Mouse (Mus musculus): ENCODE data around the gene Nfkbil1. TPM values are rescaled to one million over a fixed set of nuclear protein-coding genes. Genes with fewer than 3 reads are reported as not detected.

Nfkbil1 gene
- polyA plus RNA-seq, 1 experiment from 2014 or later = 3.3 TPM

DNA sequence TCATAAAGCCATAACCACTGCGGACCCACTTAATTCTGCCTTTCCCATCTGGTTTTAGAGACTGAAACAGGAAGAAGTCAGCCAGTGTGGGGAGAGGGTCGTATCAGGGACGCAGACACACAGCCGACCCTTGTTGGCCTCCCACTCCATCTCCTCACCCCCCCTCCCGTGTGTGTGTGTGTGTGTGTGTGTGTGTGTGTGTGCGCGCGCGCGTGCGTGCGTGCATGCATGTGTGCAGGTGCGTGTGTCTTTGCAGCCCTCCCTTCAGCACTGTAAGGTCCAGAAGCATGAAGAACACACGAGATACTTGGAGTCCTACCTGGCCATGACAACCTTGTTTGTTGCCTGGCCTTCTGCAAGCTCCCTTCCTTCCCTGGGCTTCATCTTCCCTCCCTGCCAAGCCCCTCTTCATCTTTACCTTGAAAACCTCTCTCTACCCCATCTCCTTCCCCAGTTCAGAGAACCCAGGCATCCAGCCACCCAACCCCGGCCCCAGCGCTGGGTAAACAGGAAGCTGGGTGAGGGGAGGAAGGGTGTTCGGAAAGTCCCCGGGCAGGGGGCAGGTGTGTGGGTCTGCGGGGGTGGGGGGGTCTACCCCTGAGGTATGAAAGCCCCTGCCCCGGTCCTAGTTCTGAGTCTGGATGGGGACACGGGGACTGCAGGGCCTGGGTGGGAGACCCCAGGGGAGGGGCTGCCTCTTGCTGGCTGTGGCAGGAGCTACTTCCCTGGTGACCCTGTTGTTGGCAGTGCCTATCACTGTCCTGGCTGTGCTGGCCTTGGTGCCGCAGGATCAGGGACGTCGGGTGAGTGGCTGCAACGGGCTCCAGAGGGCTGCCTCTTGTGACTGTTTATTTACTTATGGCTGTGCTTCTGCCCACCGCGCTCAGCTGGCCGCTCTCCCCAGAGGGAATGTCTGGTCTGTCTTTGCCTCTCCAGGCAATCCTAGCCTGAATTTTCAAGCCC, 41.4 kb downstream of the Nfkbil1 start, which contains the start of gene Ltb:
TSS of gene Ltb (plus strand) at position 559 of the 963 bp plus-strand sequence.
- ATAC-seq (ENCODE audit: low FRiP score, low TSS enrichment) = no peak
- WGBS = 60% methylated on average over 28 of the region's 28 CpGs
- no peak within 1 kb of the TSS for H3K27ac ChIP-seq (ENCODE audit: low read depth, low read length)
- H3K4me1 ChIP-seq (ENCODE audit: control insufficient read depth, insufficient read depth, low read length) = peaks cover 14% of the 10 kb centered on the region
- H3K4me2 ChIP-seq (replicated peaks; ENCODE audit: low read depth, low read length) = peak within 1 kb of the TSS; percentile 65
- peaks cover 35% of the 10 kb centered on the region for H3K27me3 ChIP-seq (ENCODE audit: control insufficient read depth, insufficient read depth, low read length)
- H3K9me3 ChIP-seq (ENCODE audit: control insufficient read depth, low read length) = no peaks in the 10 kb centered on the region
- H3K36me3 ChIP-seq (ENCODE audit: control insufficient read depth, insufficient read depth, low read length) = no peaks in the 10 kb centered on the region
- H3K9ac ChIP-seq (ENCODE audit: low read depth, low read length) = peak within 1 kb of the TSS; percentile 34
- no peak within 1 kb of the TSS; the same call in 1 of the 2 replicates for H3K4me3 ChIP-seq (ENCODE audit: low read length)

DNA sequence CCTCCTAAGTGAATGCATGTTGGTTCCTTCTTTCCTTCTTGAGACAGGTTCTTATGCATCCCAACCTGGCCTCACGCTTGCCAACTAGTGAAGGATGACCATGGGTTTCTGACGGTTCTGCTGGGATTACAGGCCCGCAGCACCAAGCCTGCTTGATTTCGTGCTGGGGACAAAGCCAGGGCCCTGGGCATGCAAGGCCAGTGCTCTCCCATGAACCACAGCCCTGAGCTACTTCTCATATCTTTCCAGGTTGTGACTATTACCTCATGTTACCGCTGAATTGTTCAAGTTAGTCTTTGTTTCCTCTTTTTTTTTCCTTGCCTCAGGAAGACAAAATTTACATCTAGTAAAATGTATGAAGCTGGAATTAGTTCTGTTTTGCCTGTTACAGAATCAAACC, 42.7 kb downstream of the Nfkbil1 start:
- H3K9me3 ChIP-seq (ENCODE audit: control insufficient read depth, low read length) = no peaks in the 10 kb centered on the region
- H3K9ac ChIP-seq (ENCODE audit: low read depth, low read length) = no peak overlapping the region
- peaks cover 31% of the 10 kb centered on the region for H3K27me3 ChIP-seq (ENCODE audit: control insufficient read depth, insufficient read depth, low read length)
- peaks cover 14% of the 10 kb centered on the region for H3K4me1 ChIP-seq (ENCODE audit: control insufficient read depth, insufficient read depth, low read length)
- WGBS = 89% methylated on average over 5 of the region's 5 CpGs
- no peaks in the 10 kb centered on the region for H3K36me3 ChIP-seq (ENCODE audit: control insufficient read depth, insufficient read depth, low read length)
- no peak overlapping the region for H3K27ac ChIP-seq (ENCODE audit: low read depth, low read length)
- H3K4me2 ChIP-seq (replicated peaks; ENCODE audit: low read depth, low read length) = no peak overlapping the region
- ATAC-seq (ENCODE audit: low FRiP score, low TSS enrichment) = no peak
- no peak overlapping the region for H3K4me3 ChIP-seq (ENCODE audit: low read length)

DNA sequence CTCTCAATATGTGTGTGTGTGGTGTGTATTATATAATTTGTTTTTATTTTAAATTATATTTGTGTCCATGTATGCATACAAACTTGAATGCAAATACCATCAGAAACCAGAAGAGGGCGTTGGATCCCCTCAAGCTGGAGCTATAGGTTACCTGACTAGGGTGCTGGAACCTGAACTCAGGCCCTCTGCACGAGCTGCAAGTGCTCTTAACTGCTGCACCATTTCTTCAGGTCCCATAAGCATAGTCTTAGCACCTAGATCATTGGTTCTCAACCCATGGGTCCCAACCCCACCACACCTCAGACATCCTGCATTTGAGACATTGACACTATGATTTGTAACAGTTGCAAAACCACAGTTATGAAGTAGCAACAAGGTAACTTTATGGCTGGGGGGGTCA, 43.9 kb downstream of the Nfkbil1 start:
- H3K36me3 ChIP-seq (ENCODE audit: control insufficient read depth, insufficient read depth, low read length) = no peaks in the 10 kb centered on the region
- 65% methylated on average over 2 of the region's 2 CpGs for WGBS

GRCm38 (mm10) chr17:35190096-35190495, 45.5 kb downstream of the Nfkbil1 start:
- Histone ChIP-seq H3K9ac (ENCODE audit: low read depth, low read length) (no peak overlapping the region), H3K27me3 (ENCODE audit: control insufficient read depth, insufficient read depth, low read length) (peaks cover 9% of the 10 kb centered on the region), H3K4me1 (ENCODE audit: control insufficient read depth, insufficient read depth, low read length) (peaks cover 14% of the 10 kb centered on the region; the same call in 1 of the 2 replicates), H3K27ac (ENCODE audit: low read depth, low read length) (no peak overlapping the region), H3K4me2 (replicated peaks; ENCODE audit: low read depth, low read length) (no peak overlapping the region), H3K9me3 (ENCODE audit: control insufficient read depth, low read length) (no peaks in the 10 kb centered on the region), H3K4me3 (ENCODE audit: low read length) (no peak overlapping the region), H3K36me3 (ENCODE audit: control insufficient read depth, insufficient read depth, low read length) (no peaks in the 10 kb centered on the region)
- no peak for ATAC-seq (ENCODE audit: low FRiP score, low TSS enrichment)
- WGBS = 76% methylated on average over 4 of the region's 4 CpGs

More for the DNA sequence above, 43.9 kb downstream of the Nfkbil1 start:
- Histone ChIP-seq H3K4me2 (replicated peaks; ENCODE audit: low read depth, low read length) (no peak overlapping the region), H3K4me3 (ENCODE audit: low read length) (no peak overlapping the region), H3K9me3 (ENCODE audit: control insufficient read depth, low read length) (no peaks in the 10 kb centered on the region), H3K4me1 (ENCODE audit: control insufficient read depth, insufficient read depth, low read length) (peaks cover 15% of the 10 kb centered on the region), H3K27ac (ENCODE audit: low read depth, low read length) (no peak overlapping the region), H3K9ac (ENCODE audit: low read depth, low read length) (no peak overlapping the region), H3K27me3 (ENCODE audit: control insufficient read depth, insufficient read depth, low read length) (peaks cover 25% of the 10 kb centered on the region)
- ATAC-seq (ENCODE audit: low FRiP score, low TSS enrichment) = no peak

DNA sequence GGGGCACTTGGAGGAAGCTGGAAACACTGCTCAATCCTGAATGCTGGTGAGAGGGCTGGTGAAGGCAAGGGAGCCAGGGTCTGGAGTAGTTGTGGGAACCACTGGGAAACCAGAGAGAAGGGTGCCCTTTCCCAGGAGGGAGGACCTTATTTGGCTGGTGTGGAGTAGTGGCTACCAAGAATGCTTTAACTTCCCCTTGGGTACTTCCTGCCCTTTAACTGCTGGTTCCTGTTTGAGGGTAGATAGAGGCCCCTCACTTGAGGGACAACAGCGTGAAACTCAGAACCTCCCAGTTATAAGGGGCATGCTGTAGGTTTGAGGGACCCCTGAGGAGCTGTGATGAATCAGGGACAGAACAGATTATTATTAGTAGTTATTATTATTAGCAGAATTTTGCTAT, 46.4 kb downstream of the Nfkbil1 start:
- no peaks in the 10 kb centered on the region for H3K36me3 ChIP-seq (ENCODE audit: control insufficient read depth, insufficient read depth, low read length)
- ATAC-seq (ENCODE audit: low FRiP score, low TSS enrichment) = no peak
- peaks cover 1% of the 10 kb centered on the region; the same call in 1 of the 2 replicates for H3K27me3 ChIP-seq (ENCODE audit: control insufficient read depth, insufficient read depth, low read length)
- H3K9ac ChIP-seq (ENCODE audit: low read depth, low read length) = no peak overlapping the region
- peaks cover 13% of the 10 kb centered on the region; the same call in 1 of the 2 replicates for H3K4me1 ChIP-seq (ENCODE audit: control insufficient read depth, insufficient read depth, low read length)
- H3K4me2 ChIP-seq (replicated peaks; ENCODE audit: low read depth, low read length) = no peak overlapping the region
- H3K9me3 ChIP-seq (ENCODE audit: control insufficient read depth, low read length) = no peaks in the 10 kb centered on the region
- 67% methylated on average over 1 of the region's 1 CpGs for WGBS
- H3K4me3 ChIP-seq (ENCODE audit: low read length) = no peak overlapping the region
- no peak overlapping the region for H3K27ac ChIP-seq (ENCODE audit: low read depth, low read length)

DNA sequence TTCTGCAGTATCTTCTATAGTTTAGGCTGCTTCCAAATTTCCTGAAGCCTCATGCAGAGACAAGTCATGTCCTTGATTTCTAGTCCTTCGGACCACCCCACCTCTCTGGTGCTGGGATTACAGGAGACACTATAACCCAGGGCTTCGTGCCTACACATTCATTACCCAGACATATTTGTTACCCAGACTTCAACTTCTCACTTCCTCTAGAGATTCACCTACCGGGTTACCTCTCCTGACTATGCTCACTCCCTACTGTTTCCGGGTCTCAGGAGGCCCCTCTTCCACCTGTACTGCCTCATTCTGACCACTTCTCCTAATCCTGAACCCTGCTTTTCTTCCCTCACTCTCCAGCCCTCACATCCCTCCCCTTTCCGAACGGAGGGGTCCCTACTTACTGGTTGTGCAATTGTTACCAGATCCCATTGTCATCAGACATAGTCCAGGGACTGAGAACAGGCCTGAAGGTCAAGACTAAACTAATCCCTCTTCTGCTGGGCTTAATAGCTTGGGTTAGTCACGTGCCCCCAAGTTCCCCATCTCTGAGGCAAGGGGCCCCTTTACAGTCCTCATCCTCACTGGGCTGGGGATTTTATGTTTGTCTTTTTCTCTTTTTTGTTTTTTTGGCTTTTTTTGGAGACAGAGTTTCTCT, 47.5 kb downstream of the Nfkbil1 start, which contains the start of gene Lst1:
TSS of gene Lst1 (minus strand) at position 481 of the 652 bp plus-strand sequence.
- H3K27ac ChIP-seq (ENCODE audit: low read depth, low read length) = no peak within 1 kb of the TSS
- no peak within 1 kb of the TSS for H3K9ac ChIP-seq (ENCODE audit: low read depth, low read length)
- H3K27me3 ChIP-seq (ENCODE audit: control insufficient read depth, insufficient read depth, low read length) = no peaks in the 10 kb centered on the region
- H3K4me3 ChIP-seq (ENCODE audit: low read length) = no peak within 1 kb of the TSS
- H3K9me3 ChIP-seq (ENCODE audit: control insufficient read depth, low read length) = no peaks in the 10 kb centered on the region
- no peak within 1 kb of the TSS for H3K4me2 ChIP-seq (replicated peaks; ENCODE audit: low read depth, low read length)
- ATAC-seq (ENCODE audit: low FRiP score, low TSS enrichment) = no peak
- 75% methylated on average over 7 of the region's 7 CpGs for WGBS
- peaks cover 9% of the 10 kb centered on the region; the same call in 1 of the 2 replicates for H3K4me1 ChIP-seq (ENCODE audit: control insufficient read depth, insufficient read depth, low read length)
- no peaks in the 10 kb centered on the region for H3K36me3 ChIP-seq (ENCODE audit: control insufficient read depth, insufficient read depth, low read length)

DNA sequence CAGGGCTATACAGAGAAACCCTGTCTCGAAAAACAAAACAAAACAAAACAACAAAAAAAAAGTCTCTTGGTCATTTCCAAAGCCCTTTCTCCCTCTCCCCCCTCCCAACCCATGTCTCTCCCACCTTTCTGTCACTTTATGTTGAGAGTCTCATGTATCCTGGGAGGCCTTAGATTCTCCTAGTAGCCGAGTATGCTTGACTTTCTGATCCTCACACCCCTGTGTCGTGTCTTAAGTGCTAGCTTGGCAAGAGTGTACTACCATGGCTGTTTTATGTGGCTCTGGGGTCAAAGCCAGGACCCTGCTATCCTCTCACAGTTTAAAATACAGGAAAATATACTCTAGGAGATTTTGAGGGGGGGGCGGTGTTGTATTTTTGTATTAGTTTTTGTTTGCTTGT, 48.2 kb downstream of the Nfkbil1 start:
- 58% methylated on average over 4 of the region's 4 CpGs for WGBS
- no peak for ATAC-seq (ENCODE audit: low FRiP score, low TSS enrichment)

GRCm38 (mm10) chr17:35186681-35187080, 48.9 kb downstream of the Nfkbil1 start:
- peak; percentile 33 for ATAC-seq (ENCODE audit: low FRiP score, low TSS enrichment)
- Histone ChIP-seq H3K9ac (ENCODE audit: low read depth, low read length) (no peak overlapping the region), H3K9me3 (ENCODE audit: control insufficient read depth, low read length) (no peaks in the 10 kb centered on the region), H3K27ac (ENCODE audit: low read depth, low read length) (peak overlapping the region; percentile 57; the same call in 1 of the 2 replicates), H3K4me1 (ENCODE audit: control insufficient read depth, insufficient read depth, low read length) (peaks cover 9% of the 10 kb centered on the region; the same call in 1 of the 2 replicates), H3K36me3 (ENCODE audit: control insufficient read depth, insufficient read depth, low read length) (no peaks in the 10 kb centered on the region), H3K27me3 (ENCODE audit: control insufficient read depth, insufficient read depth, low read length) (no peaks in the 10 kb centered on the region), H3K4me2 (replicated peaks; ENCODE audit: low read depth, low read length) (peak overlapping the region; percentile 55), H3K4me3 (ENCODE audit: low read length) (peak overlapping the region; percentile 37)
- 2% methylated on average over 4 of the region's 4 CpGs for WGBS

More for the DNA sequence above, 48.2 kb downstream of the Nfkbil1 start:
- Histone ChIP-seq H3K4me1 (ENCODE audit: control insufficient read depth, insufficient read depth, low read length) (peaks cover 9% of the 10 kb centered on the region; the same call in 1 of the 2 replicates), H3K27me3 (ENCODE audit: control insufficient read depth, insufficient read depth, low read length) (no peaks in the 10 kb centered on the region), H3K9me3 (ENCODE audit: control insufficient read depth, low read length) (no peaks in the 10 kb centered on the region), H3K36me3 (ENCODE audit: control insufficient read depth, insufficient read depth, low read length) (no peaks in the 10 kb centered on the region), H3K9ac (ENCODE audit: low read depth, low read length) (no peak overlapping the region), H3K4me2 (replicated peaks; ENCODE audit: low read depth, low read length) (no peak overlapping the region), H3K27ac (ENCODE audit: low read depth, low read length) (no peak overlapping the region), H3K4me3 (ENCODE audit: low read length) (no peak overlapping the region)

All from kidney, embryonic 14.5 days (tissue).